Mouse (Mus musculus) ES-E14 (cell line): ENCODE results near the gene Rai14. TPM values are rescaled to one million over a fixed set of nuclear protein-coding genes. Genes with fewer than 3 reads are reported as not detected.

Experiments used
- DNase-seq: peaks from one replicate; pipeline ENCODE4 v3.0.0-alpha.2; 2013; ENCODE audit warnings: low read depth, low spot score
- H3K27ac ChIP-seq: 2 replicates; pipeline ENCODE4 v1.5.1; 2012; ENCODE audit warnings: low read depth, mild to moderate bottlenecking, low read length, moderate library complexity, mixed read lengths; ENCODE audit not compliant: poor library complexity, insufficient read depth, severe bottlenecking
- H3K36me3 ChIP-seq: 2 replicates; pipeline ENCODE4 v1.6.1; 2012; ENCODE audit warnings: mild to moderate bottlenecking, low read length, moderate library complexity, mixed read lengths; ENCODE audit not compliant: control insufficient read depth, poor library complexity, insufficient read depth, severe bottlenecking
- H3K4me1 ChIP-seq, 2 experiments: fragments of 150-350 bp in 1 of 2; sonication (generic) in 1 of 2; 2 replicates each; pipeline ENCODE4 v1.6.1; 2012; ENCODE audit warnings: low read length in 2 of 2, mild to moderate bottlenecking in 1 of 2, mixed read lengths in 1 of 2; ENCODE audit not compliant: control insufficient read depth in 2 of 2, insufficient read depth in 2 of 2, poor library complexity in 1 of 2
- H3K4me3 ChIP-seq, 2 experiments: fragments of 150-350 bp in 1 of 2; sonication (generic) in 1 of 2; 2 replicates each; pipeline ENCODE4 v1.5.1; 2012; ENCODE audit warnings: low read length in 2 of 2, low read depth in 1 of 2, mild to moderate bottlenecking in 1 of 2, mixed read lengths in 1 of 2; ENCODE audit not compliant: insufficient read depth in 1 of 2, poor library complexity in 1 of 2, severe bottlenecking in 1 of 2
- H3K9ac ChIP-seq: 2 replicates; pipeline ENCODE4 v1.6.1; 2012; ENCODE audit warnings: low read depth, mild to moderate bottlenecking, low read length, mixed read lengths; ENCODE audit not compliant: poor library complexity, insufficient read depth, severe bottlenecking
- H3K9me3 ChIP-seq: fragments of 150-350 bp; sonication (generic); 2 replicates; pipeline ENCODE4 v1.6.1; 2012; ENCODE audit warnings: low read depth, mild to moderate bottlenecking, low read length; ENCODE audit not compliant: control insufficient read depth, insufficient read depth
- CHD2 ChIP-seq: IDR thresholded peaks from 2 replicates; pipeline ENCODE4 v1.6.1; 2014; ENCODE audit warnings: mild to moderate bottlenecking, low read depth, low read length, inconsistent platforms
- HCFC1 ChIP-seq: IDR thresholded peaks from 2 replicates; pipeline ENCODE4 v1.6.1; 2012; ENCODE audit warnings: low read length, inconsistent platforms, borderline replicate concordance; ENCODE audit not compliant: insufficient read depth
- MAFK ChIP-seq: IDR thresholded peaks from 2 replicates; pipeline ENCODE4 v1.6.1; 2014; ENCODE audit warnings: mild to moderate bottlenecking, low read depth, low read length, inconsistent platforms; ENCODE audit not compliant: insufficient read depth
- ZC3H11A ChIP-seq: IDR thresholded peaks from 2 replicates; pipeline ENCODE4 v1.6.1; 2012; ENCODE audit warnings: low read depth, mild to moderate bottlenecking, inconsistent platforms, low read length, borderline replicate concordance
- ZNF384 ChIP-seq: IDR thresholded peaks from 2 replicates; pipeline ENCODE4 v1.6.1; 2012; ENCODE audit warnings: low read depth, low read length, inconsistent platforms
- in situ Hi-C, 2 experiments: fragments of 600-800 bp; cut with MboI; formaldehyde crosslinking; loops; one replicate each; pipeline ENCODE4 v1.15.1; 2025; ENCODE audit warnings: low sequenced_read_pairs in 2 of 2, inconsistent platforms in 1 of 2; ENCODE audit not compliant: unreplicated experiment in 2 of 2
- total RNA-seq: library from RNA; depleted of rRNA; stranded (reverse); fragments of 300-350 nt; gene quantifications from 2 replicates; pipeline ENCODE4 v1.2.3, GENCODE M21; 2012

Rai14 gene
- total RNA-seq, 1 experiment: 35.0 TPM

GRCm38 (mm10) chr15:10705752-10706151, 8.7 kb downstream of the Rai14 start:
- H3K36me3 ChIP-seq: peaks cover 5% of the 10 kb centered on the region; the same call in 1 of the 2 replicates
- in situ Hi-C loops: no loop called here
- H3K4me3 ChIP-seq: no peak overlapping the region
- DNase-seq: no peak
- peaks cover 12 to 16% of the 10 kb centered on the region in 2 experiments for H3K4me1 ChIP-seq
- H3K27ac ChIP-seq: no peak overlapping the region
- TF ChIP-seq ZC3H11A: no peak
- no peak for TF ChIP-seq MAFK
- no peak for TF ChIP-seq CHD2
- TF ChIP-seq HCFC1: no peak
- no peak for TF ChIP-seq ZNF384
- H3K9me3 ChIP-seq: no peaks in the 10 kb centered on the region
- H3K9ac ChIP-seq: no peak overlapping the region

GRCm38 (mm10) chr15:10704328-10704727, 10.1 kb downstream of the Rai14 start:
- in situ Hi-C loops: no loop called here
- peaks cover 5% of the 10 kb centered on the region; the same call in 1 of the 2 replicates for H3K36me3 ChIP-seq

DNA sequence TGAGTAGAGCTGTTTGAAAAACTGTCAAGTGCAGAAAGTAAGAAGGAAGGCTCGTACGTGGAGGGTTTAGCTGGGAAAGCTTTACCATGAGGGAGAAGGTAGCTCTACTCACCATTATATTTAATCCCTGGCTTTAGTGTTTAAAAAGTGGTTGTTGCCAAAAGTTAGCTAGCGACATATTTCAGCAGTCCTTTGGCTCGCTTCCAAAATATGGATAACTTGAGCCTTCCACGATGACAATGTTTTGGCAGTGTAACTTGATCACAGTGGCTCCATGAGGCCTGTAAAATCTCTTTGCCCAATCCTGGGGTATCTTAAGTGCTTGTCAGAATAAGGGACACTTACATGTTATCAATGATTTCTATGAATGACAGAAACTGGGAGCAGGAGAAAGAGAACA, 12.9 kb downstream of the Rai14 start:
- H3K36me3 ChIP-seq: peaks cover 3% of the 10 kb centered on the region; the same call in 1 of the 2 replicates
- no peaks in the 10 kb centered on the region for H3K9me3 ChIP-seq
- in situ Hi-C loops: no loop called here
- no peak overlapping the region for H3K27ac ChIP-seq
- no peak for DNase-seq
- no peak overlapping the region for H3K4me3 ChIP-seq
- H3K4me1 ChIP-seq: peaks cover 2 to 13% of the 10 kb centered on the region in 2 experiments; a peak in 2 of 4 replicates
- no peak overlapping the region for H3K9ac ChIP-seq
- no peak for TF ChIP-seq MAFK
- TF ChIP-seq CHD2: no peak
- TF ChIP-seq ZC3H11A: no peak
- no peak for TF ChIP-seq HCFC1
- TF ChIP-seq ZNF384: no peak

More at GRCm38 (mm10) chr15:10704328-10704727, 10.1 kb downstream of the Rai14 start:
- TF ChIP-seq ZNF384: no peak
- no peak for TF ChIP-seq ZC3H11A
- no peak for TF ChIP-seq MAFK
- no peak for TF ChIP-seq HCFC1
- TF ChIP-seq CHD2: no peak
- no peak overlapping the region for H3K4me3 ChIP-seq
- H3K27ac ChIP-seq: no peak overlapping the region
- no peak for DNase-seq
- peaks cover 12 to 16% of the 10 kb centered on the region in 2 experiments for H3K4me1 ChIP-seq
- no peak overlapping the region for H3K9ac ChIP-seq
- no peaks in the 10 kb centered on the region for H3K9me3 ChIP-seq

- no peak overlapping the region for H3K9ac ChIP-seq
- H3K27ac ChIP-seq: no peak overlapping the region
- TF ChIP-seq MAFK (no peak), ZC3H11A (no peak), CHD2 (no peak), HCFC1 (no peak), ZNF384 (no peak)
- no peak overlapping the region for H3K4me3 ChIP-seq
- in situ Hi-C loops: no loop called here
- peaks cover 3 to 12% of the 10 kb centered on the region in 2 experiments; a peak in 1 of 4 replicates for H3K4me1 ChIP-seq
- H3K9me3 ChIP-seq: no peaks in the 10 kb centered on the region
- no peak for DNase-seq
- H3K36me3 ChIP-seq: peaks cover 3% of the 10 kb centered on the region; the same call in 1 of the 2 replicates
Measured at GRCm38 (mm10) chr15:10700891-10701466, 13.4 kb downstream of the Rai14 start.
